Mouse (Mus musculus) neural tube, embryonic 15.5 days (tissue): ENCODE data around the gene Gm28230. TPM values are rescaled to one million over a fixed set of nuclear protein-coding genes. Genes with fewer than 3 reads are reported as not detected.

Experiments used
- ATAC-seq: fragments of 200-750 bp; cut with Nextera tagmentation; 2 replicates; pipeline ENCODE4 v1.8.0; 2017; ENCODE audit warnings: mild to moderate bottlenecking, moderate TSS enrichment, moderate library complexity; ENCODE audit not compliant: low FRiP score
- H3K27ac ChIP-seq: fragments of 300-500 bp; sonication (generic); replicated peaks from 2 replicates; pipeline ENCODE4 v1.5.1; 2015; ENCODE audit warnings: mild to moderate bottlenecking, inconsistent platforms
- H3K27me3 ChIP-seq: fragments of 300-500 bp; sonication (generic); replicated peaks from 2 replicates; pipeline ENCODE4 v1.6.1; 2015; ENCODE audit warnings: inconsistent platforms
- H3K36me3 ChIP-seq: fragments of 300-500 bp; sonication (generic); 2 replicates; pipeline ENCODE4 v1.6.1; 2015; ENCODE audit warnings: inconsistent platforms
- H3K4me1 ChIP-seq: fragments of 300-500 bp; sonication (generic); 2 replicates; pipeline ENCODE4 v1.6.1; 2015; ENCODE audit warnings: inconsistent platforms
- H3K4me2 ChIP-seq: fragments of 300-500 bp; sonication (generic); 2 replicates; pipeline ENCODE4 v1.6.1; 2015; ENCODE audit warnings: inconsistent platforms, mild to moderate bottlenecking, moderate library complexity
- H3K4me3 ChIP-seq: fragments of 300-500 bp; sonication (generic); replicated peaks from 2 replicates; pipeline ENCODE4 v1.5.1; 2015; ENCODE audit warnings: mild to moderate bottlenecking, inconsistent platforms
- H3K9ac ChIP-seq: fragments of 300-500 bp; sonication (generic); replicated peaks from 2 replicates; pipeline ENCODE4 v1.6.1; 2015; ENCODE audit warnings: mild to moderate bottlenecking, inconsistent platforms
- H3K9me3 ChIP-seq: fragments of 300-500 bp; sonication (generic); replicated peaks from 2 replicates; pipeline ENCODE4 v1.6.1; 2016; ENCODE audit warnings: inconsistent platforms
- WGBS: fragments of 180-500 bp; shearing (Covaris S2); methylation state at CpG from one replicate; pipeline ENCODE4 v1.1.7; 2015; ENCODE audit warnings: mixed read lengths; 5-methylcytosine and 5-hydroxymethylcytosine counted together
- polyA plus RNA-seq: library from polyadenylated mRNA; unstranded; fragments of >200 nt; fragmentation: Nextera tagmentation; extraction: Ambion mirVana; gene quantifications from 2 replicates; pipeline ENCODE4 v1.2.1, GENCODE M21; 2015

Gene Gm28230
- polyA plus RNA-seq, result 0.96 and 2.0 TPM in 2 replicates

GRCm38 (mm10) chr2:74726551-74726950, at the start of gene Gm28230:
Gene Gm28230, plus strand, starts transcription at chr2:74726728.
- Histone ChIP-seq H3K4me1 (peaks cover 94% of the 10 kb centered on the region), H3K9ac (peak within 1 kb of the TSS; percentile 43)
- WGBS, result 12% methylated on average over 5 of the region's 5 CpGs

GRCm38 (mm10) chr2:74677106-74677505, 49.4 kb upstream of the Gm28230 start:
- 21% methylated on average over 2 of the region's 2 CpGs for WGBS
- Histone ChIP-seq H3K9ac (no peak overlapping the region), H3K4me3 (no peak overlapping the region)

More at GRCm38 (mm10) chr2:74726551-74726950, at the start of gene Gm28230:
- no peaks in the 10 kb centered on the region for H3K27me3 ChIP-seq
- peak within 1 kb of the TSS; percentile 81 for H3K27ac ChIP-seq
- peak within 1 kb of the TSS; percentile 60 for H3K4me2 ChIP-seq
- peak within 1 kb of the TSS; percentile 38 for H3K4me3 ChIP-seq
- H3K36me3 ChIP-seq, result no peaks in the 10 kb centered on the region
- peak; percentile 32; the same call in 1 of the 2 replicates for ATAC-seq
- H3K9me3 ChIP-seq, result no peaks in the 10 kb centered on the region

GRCm38 (mm10) chr2:74678891-74679595, 47.5 kb upstream of the Gm28230 start, which contains the start of gene Hoxd11:
Gene Hoxd11, plus strand, starts transcription at chr2:74679557.
- peak within 1 kb of the TSS; percentile 46 for H3K4me3 ChIP-seq
- H3K27ac ChIP-seq, result peak within 1 kb of the TSS; percentile 81

More at GRCm38 (mm10) chr2:74677106-74677505, 49.4 kb upstream of the Gm28230 start:
- H3K27ac ChIP-seq, result no peak overlapping the region
- peaks cover 21% of the 10 kb centered on the region for H3K4me1 ChIP-seq
- H3K36me3 ChIP-seq, result no peaks in the 10 kb centered on the region
- no peak for ATAC-seq
- no peak overlapping the region for H3K4me2 ChIP-seq
- H3K9me3 ChIP-seq, result no peaks in the 10 kb centered on the region
- H3K27me3 ChIP-seq, result peaks cover 99% of the 10 kb centered on the region

GRCm38 (mm10) chr2:74679596-74679971, 46.9 kb upstream of the Gm28230 start:
- peaks cover 21% of the 10 kb centered on the region for H3K4me1 ChIP-seq
- peak overlapping the region; percentile 53 for H3K4me2 ChIP-seq
- ATAC-seq, result no peak
- H3K4me3 ChIP-seq, result peak overlapping the region; percentile 46
- 0 out of 2 replicates have a peak overlapping the region, but pooled peaks have one; percentile 15 for H3K9ac ChIP-seq
- peak overlapping the region; percentile 81 for H3K27ac ChIP-seq
- no peaks in the 10 kb centered on the region for H3K9me3 ChIP-seq
- H3K36me3 ChIP-seq, result no peaks in the 10 kb centered on the region
- H3K27me3 ChIP-seq, result peaks cover 88% of the 10 kb centered on the region
- WGBS, result 1% methylated on average over 26 of the region's 26 CpGs

More at GRCm38 (mm10) chr2:74678891-74679595, 47.5 kb upstream of the Gm28230 start, which contains the start of gene Hoxd11:
- Histone ChIP-seq H3K9ac (peak within 1 kb of the TSS; percentile 15; the same call in 1 of the 2 replicates), H3K36me3 (no peaks in the 10 kb centered on the region), H3K9me3 (no peaks in the 10 kb centered on the region), H3K4me2 (peak within 1 kb of the TSS; percentile 53), H3K4me1 (peaks cover 21% of the 10 kb centered on the region), H3K27me3 (peaks cover 88% of the 10 kb centered on the region)
- ATAC-seq, result no peak
- 3% methylated on average over 15 of the region's 15 CpGs for WGBS

DNA sequence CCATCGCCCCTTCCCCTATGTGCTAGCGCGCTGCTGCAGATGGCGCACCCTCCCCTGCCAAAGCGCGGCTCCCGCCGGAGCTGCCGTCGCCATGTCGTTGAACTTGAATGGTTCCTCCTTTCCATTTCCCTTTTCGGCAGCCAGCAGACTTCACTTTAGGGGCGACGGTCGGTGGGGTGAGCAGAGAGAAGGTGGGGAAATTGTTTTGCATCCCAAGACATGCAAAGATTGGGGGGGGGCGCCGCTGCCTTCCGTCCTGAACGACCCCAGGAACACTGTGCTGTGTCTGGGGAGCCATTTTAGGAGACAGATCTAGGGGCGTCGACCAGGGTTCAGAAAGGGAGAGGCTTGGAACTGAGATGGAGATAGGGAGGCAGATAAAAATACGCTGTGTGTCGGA, 46.5 kb upstream of the Gm28230 start:
- ATAC-seq, result no peak
- Histone ChIP-seq H3K9ac (0 out of 2 replicates have a peak overlapping the region, but pooled peaks have one; percentile 15), H3K4me3 (peak overlapping the region; percentile 46), H3K9me3 (no peaks in the 10 kb centered on the region), H3K4me1 (peaks cover 21% of the 10 kb centered on the region), H3K27me3 (peaks cover 87% of the 10 kb centered on the region), H3K4me2 (peak overlapping the region; percentile 53), H3K36me3 (no peaks in the 10 kb centered on the region), H3K27ac (peak overlapping the region; percentile 81)
- WGBS, result under 1% methylated on average over 23 of the region's 23 CpGs

DNA sequence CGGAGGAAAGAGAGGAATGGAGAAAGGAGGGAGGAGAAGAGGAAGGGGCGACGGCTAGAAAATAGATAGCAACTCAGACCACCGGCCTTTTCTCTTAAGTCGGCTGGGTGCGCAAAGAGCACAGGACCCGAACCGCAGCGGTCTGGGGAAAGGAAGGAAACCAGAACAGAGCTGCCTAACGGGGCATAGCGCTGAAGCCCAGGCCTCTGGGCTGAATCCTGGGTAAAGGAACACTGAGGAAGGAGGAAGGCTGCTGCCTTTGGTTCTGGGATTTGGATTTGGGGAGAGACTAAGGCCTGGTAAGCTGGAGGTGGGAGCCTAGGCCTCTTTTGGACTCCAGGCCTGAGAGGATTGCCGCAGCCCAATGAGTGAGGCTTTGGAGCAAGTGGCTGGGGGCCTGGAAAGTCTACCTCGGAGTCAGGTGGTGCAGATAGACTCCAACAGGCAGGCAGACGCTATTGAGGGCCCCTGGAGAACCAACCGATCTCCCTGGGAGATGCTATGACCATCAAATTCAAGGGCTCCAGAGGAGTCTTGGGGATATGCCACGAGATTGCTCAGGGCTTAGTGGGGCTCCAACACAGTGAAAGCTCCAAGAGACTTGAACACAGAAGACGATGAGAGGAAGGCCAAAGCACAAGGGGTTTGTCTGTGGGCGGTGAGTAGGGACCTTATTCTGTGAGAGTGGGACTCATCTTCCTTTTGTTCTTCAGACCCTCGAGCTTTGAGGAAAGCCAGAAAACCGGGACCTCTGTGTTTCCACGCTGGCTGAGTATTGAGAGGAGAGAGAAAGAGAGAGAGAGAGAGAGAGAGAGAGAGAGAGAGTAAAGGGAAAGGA, 45.7 kb upstream of the Gm28230 start:
- H3K9me3 ChIP-seq, result no peaks in the 10 kb centered on the region
- 4% methylated on average over 21 of the region's 21 CpGs for WGBS
- H3K9ac ChIP-seq, result peak overlapping the region; percentile 47; the same call in 1 of the 2 replicates
- peak overlapping the region; percentile 46 for H3K4me3 ChIP-seq
- peaks cover 85% of the 10 kb centered on the region for H3K27me3 ChIP-seq
- peak overlapping the region; percentile 81 for H3K27ac ChIP-seq
- peak overlapping the region; percentile 53 for H3K4me2 ChIP-seq
- no peaks in the 10 kb centered on the region for H3K36me3 ChIP-seq
- ATAC-seq, result no peak
- peaks cover 14% of the 10 kb centered on the region for H3K4me1 ChIP-seq

- Histone ChIP-seq H3K36me3 (no peaks in the 10 kb centered on the region), H3K27ac (peak overlapping the region; percentile 81), H3K9me3 (no peaks in the 10 kb centered on the region), H3K9ac (peak overlapping the region; percentile 47), H3K4me2 (peak overlapping the region; percentile 53), H3K27me3 (peaks cover 77% of the 10 kb centered on the region), H3K4me3 (peak overlapping the region; percentile 46), H3K4me1 (peaks cover 14% of the 10 kb centered on the region)
- peak; percentile 48 for ATAC-seq
- under 1% methylated on average over 73 of the region's 78 CpGs for WGBS
These were observed 44.7 kb upstream of the Gm28230 start for GRCm38 (mm10) chr2:74681594-74682531.

GRCm38 (mm10) chr2:74682796-74683195, 43.7 kb upstream of the Gm28230 start:
- no peak for ATAC-seq
- peaks cover 74% of the 10 kb centered on the region for H3K27me3 ChIP-seq
- peak overlapping the region; percentile 46 for H3K4me3 ChIP-seq
- peak overlapping the region; percentile 53 for H3K4me2 ChIP-seq
- H3K36me3 ChIP-seq, result no peaks in the 10 kb centered on the region
- WGBS, result under 1% methylated on average over 45 of the region's 51 CpGs
- H3K27ac ChIP-seq, result peak overlapping the region; percentile 81
- H3K9me3 ChIP-seq, result no peaks in the 10 kb centered on the region
- peaks cover 14% of the 10 kb centered on the region for H3K4me1 ChIP-seq
- H3K9ac ChIP-seq, result peak overlapping the region; percentile 47

DNA sequence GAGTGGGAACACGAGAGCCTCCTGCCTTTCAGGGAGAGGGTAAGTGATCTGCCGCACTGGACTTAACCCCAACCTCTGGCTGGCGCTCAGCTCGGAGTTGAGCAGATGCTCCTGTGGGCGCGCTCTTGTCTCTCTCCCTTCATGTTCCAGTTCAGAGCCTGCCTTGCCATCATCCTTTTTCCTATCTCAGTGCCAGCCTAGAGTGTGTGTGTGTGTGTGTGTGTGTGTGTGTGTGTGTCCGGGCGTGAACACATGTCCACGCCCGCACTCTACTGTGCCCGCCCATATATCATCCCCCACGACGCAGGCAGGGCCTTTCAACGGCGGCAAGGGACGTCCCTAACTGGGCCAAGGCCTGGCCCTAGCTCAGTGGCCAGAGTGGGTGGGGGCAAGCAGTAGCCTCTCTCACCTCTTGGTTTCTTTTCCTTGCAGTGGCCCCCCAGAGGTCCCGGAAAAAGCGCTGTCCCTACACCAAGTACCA, 43.0 kb upstream of the Gm28230 start:
- no peaks in the 10 kb centered on the region for H3K36me3 ChIP-seq
- no peak for ATAC-seq
- peaks cover 14% of the 10 kb centered on the region for H3K4me1 ChIP-seq
- 0 out of 2 replicates have a peak overlapping the region, but pooled peaks have one; percentile 26 for H3K9ac ChIP-seq
- H3K9me3 ChIP-seq, result no peaks in the 10 kb centered on the region
- H3K4me2 ChIP-seq, result peak overlapping the region; percentile 53
- peak overlapping the region; percentile 46 for H3K4me3 ChIP-seq
- peaks cover 69% of the 10 kb centered on the region for H3K27me3 ChIP-seq
- peak overlapping the region; percentile 81 for H3K27ac ChIP-seq
- WGBS, result 2% methylated on average over 18 of the region's 18 CpGs

GRCm38 (mm10) chr2:74684106-74684505, 42.4 kb upstream of the Gm28230 start:
- no peak for ATAC-seq
- Histone ChIP-seq H3K27me3 (peaks cover 65% of the 10 kb centered on the region), H3K9ac (0 out of 2 replicates have a peak overlapping the region, but pooled peaks have one; percentile 26)

More at GRCm38 (mm10) chr2:74684106-74684505, 42.4 kb upstream of the Gm28230 start:
- WGBS, result 8% methylated on average over 12 of the region's 12 CpGs
- H3K27ac ChIP-seq, result peak overlapping the region; percentile 81; the same call in 1 of the 2 replicates
- peaks cover 14% of the 10 kb centered on the region for H3K4me1 ChIP-seq
- H3K4me2 ChIP-seq, result peak overlapping the region; percentile 53
- peak overlapping the region; percentile 46 for H3K4me3 ChIP-seq
- H3K9me3 ChIP-seq, result no peaks in the 10 kb centered on the region
- no peaks in the 10 kb centered on the region for H3K36me3 ChIP-seq
